Mouse (Mus musculus): ENCODE results near the gene Hspa1l. TPM values are rescaled to one million over a fixed set of nuclear protein-coding genes. Genes with fewer than 3 reads are reported as not detected.

Gene Hspa1l
- polyA plus RNA-seq, 1 experiment, result 0.04 TPM

DNA sequence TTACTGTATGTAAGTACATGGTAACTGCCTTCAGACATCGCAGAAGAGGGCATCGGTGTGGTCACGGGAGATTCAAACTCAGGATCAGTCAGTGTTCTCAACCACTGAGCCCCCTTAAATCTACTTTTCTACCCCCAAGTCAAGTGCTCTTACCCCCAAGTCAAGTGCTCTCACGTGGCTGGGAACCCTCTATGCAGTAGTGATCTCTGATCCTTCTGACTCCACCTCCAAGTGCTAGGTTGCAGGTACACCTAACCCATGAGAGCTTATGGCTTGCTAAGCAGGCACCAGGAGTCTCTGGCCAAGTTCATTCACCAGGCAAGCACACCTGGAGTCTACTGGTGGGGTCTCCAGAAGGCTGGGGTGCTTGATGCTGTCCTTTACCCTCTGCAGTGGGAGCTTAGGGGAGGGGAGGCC lies 22.9 kb upstream of the Hspa1l start:
- Histone ChIP-seq H3K27me3 (ENCODE audit: control insufficient read depth) (no peaks in the 10 kb centered on the region), H3K4me1 (ENCODE audit: control insufficient read depth) (peaks cover 26% of the 10 kb centered on the region), H3K36me3 (ENCODE audit: control insufficient read depth) (peaks cover 23% of the 10 kb centered on the region), H3K4me3 (replicated peaks) (no peak overlapping the region), H3K9me3 (ENCODE audit: control insufficient read depth, low read length) (no peaks in the 10 kb centered on the region)
- TF ChIP-seq GATA1 (IDR thresholded peaks at IDR 0.05; ENCODE audit: low read length) (no peak), TAL1 (IDR thresholded peaks at IDR 0.05; ENCODE audit: low read length) (no peak)

DNA sequence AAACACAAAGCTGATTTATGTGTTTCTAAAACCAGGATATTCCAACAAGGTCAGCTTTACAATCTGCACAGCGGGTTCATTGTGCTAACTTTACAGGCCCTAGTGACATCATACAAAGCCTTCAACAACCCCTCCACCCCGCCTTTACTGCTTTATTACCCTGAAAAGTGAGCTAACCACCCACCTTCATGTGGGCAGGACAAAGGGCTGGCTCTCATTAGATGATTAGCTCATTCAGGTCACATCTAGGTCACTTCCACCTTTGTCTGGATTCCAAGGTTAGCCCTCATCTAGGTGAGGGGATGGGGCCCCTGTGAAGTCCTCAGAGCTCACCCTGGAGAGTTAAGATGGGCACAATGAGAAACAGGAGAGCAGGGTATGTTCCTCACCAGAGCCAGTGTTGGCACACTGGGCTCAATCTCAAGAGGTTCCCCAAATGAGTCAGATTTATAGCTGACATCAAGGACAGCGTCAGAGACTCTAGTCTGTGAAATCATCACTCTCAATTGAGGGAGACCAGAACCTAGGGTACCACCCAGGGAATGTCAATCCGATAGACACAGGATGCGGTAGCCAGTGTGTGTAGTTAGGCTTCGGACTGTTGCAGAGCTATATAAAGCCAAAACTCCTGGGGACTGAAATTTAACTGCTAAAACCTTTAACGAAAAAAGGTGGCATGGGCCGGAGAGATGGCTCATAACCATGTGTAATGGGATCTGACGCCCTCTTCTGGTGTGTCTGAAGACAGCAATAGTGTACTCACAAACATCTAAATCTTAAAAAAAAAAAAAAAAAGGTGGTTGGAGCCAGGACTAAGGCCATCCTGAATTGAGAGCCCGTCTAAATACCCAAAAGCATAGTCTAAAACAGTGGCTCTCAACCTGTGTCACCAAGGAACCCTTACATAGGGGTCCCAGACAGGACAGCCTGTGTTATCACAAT lies 21.7 kb upstream of the Hspa1l start:
- Histone ChIP-seq H3K9me3 (ENCODE audit: control insufficient read depth, low read length) (no peaks in the 10 kb centered on the region), H3K36me3 (ENCODE audit: control insufficient read depth) (peaks cover 23% of the 10 kb centered on the region), H3K4me1 (ENCODE audit: control insufficient read depth) (peaks cover 26% of the 10 kb centered on the region), H3K4me3 (replicated peaks) (peak overlapping the region; percentile 75), H3K27me3 (ENCODE audit: control insufficient read depth) (peaks cover 5% of the 10 kb centered on the region)
- TF ChIP-seq GATA1 (IDR thresholded peaks at IDR 0.05; ENCODE audit: low read length) (no peak), TAL1 (IDR thresholded peaks at IDR 0.05; ENCODE audit: low read length) (no peak)

DNA sequence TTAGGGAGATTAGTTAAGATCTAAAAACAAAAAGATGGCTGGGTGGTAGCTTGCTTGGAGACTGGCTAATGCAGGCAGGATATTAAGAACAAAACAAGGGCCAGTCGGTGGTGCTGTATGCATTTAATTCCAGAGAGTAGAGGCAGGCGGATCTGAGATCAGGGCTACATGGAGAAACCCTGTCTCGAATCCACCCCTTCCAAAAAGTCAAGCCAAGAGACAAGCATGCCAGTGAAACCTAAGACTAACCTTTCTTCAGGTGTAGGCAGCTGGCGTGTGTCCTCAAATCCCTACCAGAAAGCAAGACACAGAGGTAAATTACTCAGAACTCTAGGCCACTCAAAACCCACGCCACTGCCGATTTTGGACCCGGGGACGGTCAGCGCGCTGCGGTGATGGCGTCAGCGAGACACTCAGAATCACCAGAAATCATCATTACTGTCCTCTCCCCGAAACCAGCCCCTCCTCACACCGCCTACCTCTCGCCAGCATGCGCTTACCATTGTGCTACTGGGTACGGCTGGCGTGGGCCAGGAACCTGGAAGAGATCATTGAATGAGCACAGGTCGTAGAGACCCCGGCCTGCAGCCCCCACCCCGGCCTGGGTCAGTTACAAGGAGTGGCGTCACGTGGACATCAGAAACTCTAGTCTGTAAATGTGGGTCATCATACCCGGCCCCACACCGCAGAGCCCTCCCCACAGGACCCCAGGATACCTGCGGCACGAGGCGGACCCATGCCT lies 20.7 kb upstream of the Hspa1l start:
- no peaks in the 10 kb centered on the region for H3K9me3 ChIP-seq (ENCODE audit: control insufficient read depth, low read length)
- H3K36me3 ChIP-seq (ENCODE audit: control insufficient read depth), result peaks cover 23% of the 10 kb centered on the region
- peak overlapping the region; percentile 75 for H3K4me3 ChIP-seq (replicated peaks)
- H3K4me1 ChIP-seq (ENCODE audit: control insufficient read depth), result peaks cover 26% of the 10 kb centered on the region
- peaks cover 14% of the 10 kb centered on the region for H3K27me3 ChIP-seq (ENCODE audit: control insufficient read depth)
- TF ChIP-seq GATA1 (IDR thresholded peaks at IDR 0.05; ENCODE audit: low read length), result no peak
- no peak for TF ChIP-seq TAL1 (IDR thresholded peaks at IDR 0.05; ENCODE audit: low read length)

DNA sequence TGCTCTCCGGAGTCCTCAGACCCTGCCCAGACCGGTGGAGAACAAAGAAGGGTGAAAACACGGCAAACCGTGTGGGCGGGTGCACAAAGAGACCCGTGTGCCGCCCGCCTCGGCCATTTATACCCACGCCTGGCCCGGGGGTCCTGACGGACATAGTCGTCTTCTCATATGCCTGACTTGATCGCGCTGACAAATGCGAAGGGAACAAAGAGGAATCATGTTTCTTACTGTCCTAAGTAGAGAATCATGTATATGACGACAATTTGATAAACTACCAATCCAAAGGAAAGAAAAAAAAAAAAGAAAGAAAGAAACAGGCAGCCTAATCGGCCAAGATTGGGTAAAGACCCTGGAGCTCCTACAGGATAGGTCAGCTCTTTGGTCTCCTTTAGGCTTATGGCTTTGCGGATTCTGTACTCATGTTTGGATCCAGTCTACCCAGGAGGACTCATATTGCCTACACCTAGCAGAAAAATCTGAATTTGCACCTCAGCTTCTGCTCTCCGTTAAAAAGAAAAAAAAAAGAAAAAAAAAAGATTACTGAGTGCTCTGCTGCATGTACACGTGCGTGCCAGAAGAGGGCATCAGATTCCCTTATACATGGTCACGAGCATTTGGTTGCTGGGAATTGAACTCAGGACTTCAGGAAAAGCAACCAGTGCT lies 20.0 kb upstream of the Hspa1l start:
- Histone ChIP-seq H3K9me3 (ENCODE audit: control insufficient read depth, low read length) (peaks cover 2% of the 10 kb centered on the region; the same call in 1 of the 2 replicates), H3K27me3 (ENCODE audit: control insufficient read depth) (peaks cover 21% of the 10 kb centered on the region), H3K36me3 (ENCODE audit: control insufficient read depth) (peaks cover 23% of the 10 kb centered on the region), H3K4me1 (ENCODE audit: control insufficient read depth) (peaks cover 26% of the 10 kb centered on the region), H3K4me3 (replicated peaks) (peak overlapping the region; percentile 75)
- TF ChIP-seq TAL1 (IDR thresholded peaks at IDR 0.05; ENCODE audit: low read length), result no peak
- TF ChIP-seq GATA1 (IDR thresholded peaks at IDR 0.05; ENCODE audit: low read length), result no peak

DNA sequence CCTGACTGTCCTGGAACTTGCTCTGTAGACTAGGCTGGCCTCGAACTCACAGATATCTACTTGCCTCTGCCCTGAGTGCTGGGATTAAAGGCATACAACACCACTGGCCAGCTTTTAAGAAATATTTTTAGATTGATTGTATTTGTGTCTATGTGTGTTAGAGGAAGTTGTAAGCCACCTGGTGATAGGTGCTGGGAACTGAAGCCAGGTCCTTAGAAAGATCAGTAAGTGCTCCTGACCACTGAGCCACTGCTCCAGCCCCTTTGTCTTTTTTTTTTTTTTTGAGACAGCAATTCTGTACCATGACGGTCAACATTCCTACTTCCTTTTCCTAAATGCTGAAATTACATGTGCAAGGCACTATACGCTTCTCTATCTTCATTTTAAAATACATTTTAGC lies 19.2 kb upstream of the Hspa1l start:
- Histone ChIP-seq H3K36me3 (ENCODE audit: control insufficient read depth) (peaks cover 23% of the 10 kb centered on the region), H3K4me1 (ENCODE audit: control insufficient read depth) (peaks cover 26% of the 10 kb centered on the region), H3K4me3 (replicated peaks) (no peak overlapping the region), H3K27me3 (ENCODE audit: control insufficient read depth) (peaks cover 26% of the 10 kb centered on the region), H3K9me3 (ENCODE audit: control insufficient read depth, low read length) (peaks cover 2% of the 10 kb centered on the region; the same call in 1 of the 2 replicates)
- TF ChIP-seq GATA1 (IDR thresholded peaks at IDR 0.05; ENCODE audit: low read length), result no peak
- TF ChIP-seq TAL1 (IDR thresholded peaks at IDR 0.05; ENCODE audit: low read length), result no peak

DNA sequence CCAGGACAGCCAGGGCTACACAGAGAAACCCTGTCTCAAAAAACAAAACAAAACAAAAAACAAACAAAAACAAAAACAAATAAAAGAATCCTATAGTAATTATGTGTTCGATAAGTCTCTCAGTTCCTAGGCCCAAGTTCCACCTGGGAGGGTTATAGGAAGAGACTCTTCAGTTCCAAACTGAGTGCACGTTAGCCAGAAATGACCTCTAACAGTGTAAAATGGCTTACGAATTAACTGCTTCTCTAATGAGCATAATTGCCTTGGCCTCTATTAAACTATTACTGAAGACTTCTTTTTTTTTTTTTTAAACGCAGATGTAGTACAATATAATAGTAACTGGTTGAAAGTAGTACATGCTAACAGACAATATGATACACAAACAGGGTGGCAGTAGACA lies 18.6 kb upstream of the Hspa1l start:
- Histone ChIP-seq H3K9me3 (ENCODE audit: control insufficient read depth, low read length) (peaks cover 2% of the 10 kb centered on the region; the same call in 1 of the 2 replicates), H3K36me3 (ENCODE audit: control insufficient read depth) (peaks cover 21% of the 10 kb centered on the region), H3K27me3 (ENCODE audit: control insufficient read depth) (peaks cover 27% of the 10 kb centered on the region), H3K4me1 (ENCODE audit: control insufficient read depth) (peaks cover 26% of the 10 kb centered on the region), H3K4me3 (replicated peaks) (no peak overlapping the region)
- no peak for TF ChIP-seq GATA1 (IDR thresholded peaks at IDR 0.05; ENCODE audit: low read length)
- no peak for TF ChIP-seq TAL1 (IDR thresholded peaks at IDR 0.05; ENCODE audit: low read length)

DNA sequence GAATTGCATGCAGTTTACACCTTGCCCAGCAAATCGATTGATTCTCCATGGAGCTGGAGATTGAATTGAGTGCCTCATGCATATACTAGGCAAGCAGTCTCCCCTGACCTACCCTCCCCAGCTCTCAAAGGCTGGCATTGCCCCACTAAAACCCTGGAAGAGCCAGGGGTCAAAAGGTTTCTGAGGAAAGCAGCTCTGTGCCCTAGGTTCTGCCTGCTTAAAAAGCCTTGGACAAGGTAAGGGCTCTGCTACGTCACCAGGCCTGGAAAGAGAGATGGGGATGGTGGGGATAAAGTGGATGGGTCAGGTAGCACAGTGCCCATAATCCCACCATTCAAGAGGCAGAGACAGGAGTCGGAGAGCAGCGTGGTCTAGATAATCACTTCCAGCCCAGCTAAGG lies 17.7 kb upstream of the Hspa1l start:
- Histone ChIP-seq H3K27me3 (ENCODE audit: control insufficient read depth) (peaks cover 36% of the 10 kb centered on the region), H3K4me3 (replicated peaks) (no peak overlapping the region), H3K36me3 (ENCODE audit: control insufficient read depth) (peaks cover 17% of the 10 kb centered on the region), H3K9me3 (ENCODE audit: control insufficient read depth, low read length) (peaks cover 2% of the 10 kb centered on the region; the same call in 1 of the 2 replicates), H3K4me1 (ENCODE audit: control insufficient read depth) (peaks cover 32% of the 10 kb centered on the region)
- TF ChIP-seq GATA1 (IDR thresholded peaks at IDR 0.05; ENCODE audit: low read length) (no peak), TAL1 (IDR thresholded peaks at IDR 0.05; ENCODE audit: low read length) (no peak)

DNA sequence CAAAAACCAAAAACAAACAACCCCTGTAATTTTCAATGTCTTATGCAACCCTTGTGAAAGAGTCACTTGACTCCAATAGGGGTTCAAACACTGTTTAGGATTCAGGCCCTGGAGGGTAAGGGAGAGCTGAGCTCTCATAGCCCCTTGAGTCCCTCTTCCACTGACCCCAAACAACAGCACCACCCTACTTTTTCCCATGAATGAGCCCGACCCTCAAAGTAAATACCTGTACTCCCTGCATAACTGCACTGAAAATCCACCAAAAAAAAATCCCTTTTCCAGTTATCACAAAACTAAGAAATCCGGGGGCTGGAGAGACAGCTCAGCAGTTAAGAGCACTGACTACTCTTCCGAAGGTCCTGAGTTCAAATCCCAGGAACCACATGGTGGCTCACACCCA lies 16.6 kb upstream of the Hspa1l start:
- no peak for TF ChIP-seq TAL1 (IDR thresholded peaks at IDR 0.05; ENCODE audit: low read length)
- no peak for TF ChIP-seq GATA1 (IDR thresholded peaks at IDR 0.05; ENCODE audit: low read length)
- H3K4me1 ChIP-seq (ENCODE audit: control insufficient read depth), result peaks cover 30% of the 10 kb centered on the region
- peaks cover 7% of the 10 kb centered on the region for H3K36me3 ChIP-seq (ENCODE audit: control insufficient read depth)
- peaks cover 2% of the 10 kb centered on the region; the same call in 1 of the 2 replicates for H3K9me3 ChIP-seq (ENCODE audit: control insufficient read depth, low read length)
- H3K4me3 ChIP-seq (replicated peaks), result no peak overlapping the region
- H3K27me3 ChIP-seq (ENCODE audit: control insufficient read depth), result peaks cover 46% of the 10 kb centered on the region

All from erythroblast, embryonic 14.5 days (primary cell).